Mouse (Mus musculus): ENCODE results near the gene Stk4. TPM values are rescaled to one million over a fixed set of nuclear protein-coding genes. Genes with fewer than 3 reads are reported as not detected.

Stk4 gene
- polyA plus RNA-seq, 1 experiment from 2014 or later = 22.3 TPM

- H3K4me2 ChIP-seq (ENCODE audit: low read depth, low read length) = peak overlapping the region; percentile 68
- H3K4me3 ChIP-seq (ENCODE audit: low read length) = peak overlapping the region; percentile 91
- no peaks in the 10 kb centered on the region for H3K27me3 ChIP-seq (ENCODE audit: control insufficient read depth, insufficient read depth, low read depth, low read length)
- H3K4me1 ChIP-seq (replicated peaks; ENCODE audit: control insufficient read depth, insufficient read depth, low read length) = peaks cover 12% of the 10 kb centered on the region
- H3K36me3 ChIP-seq (ENCODE audit: control insufficient read depth, insufficient read depth, low read length) = no peaks in the 10 kb centered on the region; the same call in 1 of the 2 replicates
- H3K9ac ChIP-seq (ENCODE audit: low read length) = peak overlapping the region; percentile 89
- ATAC-seq (ENCODE audit: low read depth) = no peak
- H3K27ac ChIP-seq (ENCODE audit: low read length) = no peak overlapping the region
- WGBS = 29% methylated on average over 5 of the region's 5 CpGs
- no peaks in the 10 kb centered on the region for H3K9me3 ChIP-seq (ENCODE audit: control insufficient read depth, low read length)
These were observed 5.0 kb downstream of the Stk4 start for GRCm38 (mm10) chr2:164075088-164075487.

DNA sequence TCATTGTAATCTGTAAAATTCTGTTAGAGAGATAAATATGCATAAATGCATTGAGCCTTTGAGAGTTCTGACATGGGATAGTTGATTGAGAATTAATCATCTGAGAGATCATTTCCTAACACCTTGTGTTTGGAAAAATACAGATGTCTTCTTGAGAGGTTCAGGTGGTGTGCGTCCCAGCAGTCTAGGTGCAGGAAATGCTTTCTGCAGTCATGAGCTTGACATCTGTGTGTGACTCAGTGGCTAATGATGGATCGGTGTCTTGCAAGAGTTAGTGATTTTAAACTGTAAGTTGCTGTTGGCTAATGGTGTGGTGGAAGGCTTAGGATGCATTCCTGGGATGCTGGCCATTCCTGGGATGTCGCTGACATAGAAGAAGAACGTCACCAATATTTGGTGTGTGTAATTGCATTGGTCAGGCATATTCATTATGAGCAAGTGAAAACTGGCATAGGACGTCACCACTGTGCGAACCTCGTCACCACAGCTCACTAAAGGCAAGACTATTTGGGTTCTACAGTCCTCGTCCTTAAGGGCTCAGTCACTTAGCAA lies 6.8 kb downstream of the Stk4 start:
- Histone ChIP-seq H3K4me1 (replicated peaks; ENCODE audit: control insufficient read depth, insufficient read depth, low read length) (peaks cover 12% of the 10 kb centered on the region), H3K4me3 (ENCODE audit: low read length) (no peak overlapping the region), H3K4me2 (ENCODE audit: low read depth, low read length) (no peak overlapping the region), H3K27ac (ENCODE audit: low read length) (no peak overlapping the region), H3K9me3 (ENCODE audit: control insufficient read depth, low read length) (no peaks in the 10 kb centered on the region), H3K27me3 (ENCODE audit: control insufficient read depth, insufficient read depth, low read depth, low read length) (no peaks in the 10 kb centered on the region), H3K36me3 (ENCODE audit: control insufficient read depth, insufficient read depth, low read length) (peaks cover 12% of the 10 kb centered on the region; the same call in 1 of the 2 replicates), H3K9ac (ENCODE audit: low read length) (no peak overlapping the region)
- ATAC-seq (ENCODE audit: low read depth) = no peak
- WGBS = 80% methylated on average over 8 of the region's 8 CpGs

- H3K9me3 ChIP-seq (ENCODE audit: control insufficient read depth, low read length) = no peaks in the 10 kb centered on the region
- 65% methylated on average over 5 of the region's 5 CpGs for WGBS
- H3K27ac ChIP-seq (ENCODE audit: low read length) = no peak overlapping the region
- H3K4me3 ChIP-seq (ENCODE audit: low read length) = no peak overlapping the region
- H3K27me3 ChIP-seq (ENCODE audit: control insufficient read depth, insufficient read depth, low read depth, low read length) = no peaks in the 10 kb centered on the region
- no peak overlapping the region for H3K9ac ChIP-seq (ENCODE audit: low read length)
- H3K36me3 ChIP-seq (ENCODE audit: control insufficient read depth, insufficient read depth, low read length) = peaks cover 16% of the 10 kb centered on the region; the same call in 1 of the 2 replicates
- no peak for ATAC-seq (ENCODE audit: low read depth)
- H3K4me1 ChIP-seq (replicated peaks; ENCODE audit: control insufficient read depth, insufficient read depth, low read length) = peaks cover 12% of the 10 kb centered on the region
- H3K4me2 ChIP-seq (ENCODE audit: low read depth, low read length) = no peak overlapping the region
These were observed 7.8 kb downstream of the Stk4 start for GRCm38 (mm10) chr2:164077875-164078274.

DNA sequence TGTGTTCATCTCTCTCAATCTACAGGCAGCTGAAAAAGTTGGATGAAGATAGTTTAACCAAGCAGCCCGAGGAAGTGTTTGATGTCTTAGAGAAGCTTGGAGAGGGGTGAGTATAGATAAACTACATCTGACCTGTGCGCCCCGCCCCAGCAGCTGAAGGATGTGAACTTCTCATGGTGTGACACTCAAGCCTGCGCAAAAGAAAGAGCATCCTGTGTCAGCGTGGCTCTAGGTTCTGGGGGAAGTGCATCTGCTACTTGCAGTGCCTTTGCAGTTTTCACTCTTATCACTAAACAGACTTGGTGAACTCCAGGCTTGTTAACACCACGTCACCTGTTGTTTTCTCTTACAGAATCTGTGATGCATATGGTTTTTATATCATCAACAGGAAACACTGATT lies 9.4 kb downstream of the Stk4 start:
- peaks cover 22% of the 10 kb centered on the region; the same call in 1 of the 2 replicates for H3K36me3 ChIP-seq (ENCODE audit: control insufficient read depth, insufficient read depth, low read length)
- H3K9me3 ChIP-seq (ENCODE audit: control insufficient read depth, low read length) = no peaks in the 10 kb centered on the region
- WGBS = 66% methylated on average over 6 of the region's 6 CpGs
- no peak overlapping the region for H3K4me3 ChIP-seq (ENCODE audit: low read length)
- H3K27ac ChIP-seq (ENCODE audit: low read length) = no peak overlapping the region
- H3K27me3 ChIP-seq (ENCODE audit: control insufficient read depth, insufficient read depth, low read depth, low read length) = no peaks in the 10 kb centered on the region
- no peak overlapping the region for H3K4me2 ChIP-seq (ENCODE audit: low read depth, low read length)
- H3K9ac ChIP-seq (ENCODE audit: low read length) = no peak overlapping the region
- ATAC-seq (ENCODE audit: low read depth) = no peak
- H3K4me1 ChIP-seq (replicated peaks; ENCODE audit: control insufficient read depth, insufficient read depth, low read length) = peaks cover 17% of the 10 kb centered on the region

- H3K9ac ChIP-seq (ENCODE audit: low read length) = no peak overlapping the region
- no peaks in the 10 kb centered on the region for H3K27me3 ChIP-seq (ENCODE audit: control insufficient read depth, insufficient read depth, low read depth, low read length)
- no peak for ATAC-seq (ENCODE audit: low read depth)
- no peaks in the 10 kb centered on the region for H3K9me3 ChIP-seq (ENCODE audit: control insufficient read depth, low read length)
- H3K27ac ChIP-seq (ENCODE audit: low read length) = no peak overlapping the region
- 93% methylated on average over 10 of the region's 10 CpGs for WGBS
- no peak overlapping the region for H3K4me2 ChIP-seq (ENCODE audit: low read depth, low read length)
- peaks cover 6% of the 10 kb centered on the region; the same call in 1 of the 2 replicates for H3K4me1 ChIP-seq (replicated peaks; ENCODE audit: control insufficient read depth, insufficient read depth, low read length)
- peaks cover 26% of the 10 kb centered on the region for H3K36me3 ChIP-seq (ENCODE audit: control insufficient read depth, insufficient read depth, low read length)
- H3K4me3 ChIP-seq (ENCODE audit: low read length) = no peak overlapping the region
These were observed 11.5 kb downstream of the Stk4 start for GRCm38 (mm10) chr2:164081577-164081976.

GRCm38 (mm10) chr2:164082175-164082574 lies 12.1 kb downstream of the Stk4 start:
- peaks cover 27% of the 10 kb centered on the region for H3K36me3 ChIP-seq (ENCODE audit: control insufficient read depth, insufficient read depth, low read length)
- H3K4me3 ChIP-seq (ENCODE audit: low read length) = no peak overlapping the region
- WGBS = 73% methylated on average over 10 of the region's 10 CpGs
- H3K9ac ChIP-seq (ENCODE audit: low read length) = no peak overlapping the region
- no peaks in the 10 kb centered on the region for H3K9me3 ChIP-seq (ENCODE audit: control insufficient read depth, low read length)
- no peak overlapping the region for H3K4me2 ChIP-seq (ENCODE audit: low read depth, low read length)
- H3K27me3 ChIP-seq (ENCODE audit: control insufficient read depth, insufficient read depth, low read depth, low read length) = no peaks in the 10 kb centered on the region
- H3K27ac ChIP-seq (ENCODE audit: low read length) = no peak overlapping the region
- no peak for ATAC-seq (ENCODE audit: low read depth)
- H3K4me1 ChIP-seq (replicated peaks; ENCODE audit: control insufficient read depth, insufficient read depth, low read length) = peaks cover 6% of the 10 kb centered on the region; the same call in 1 of the 2 replicates

GRCm38 (mm10) chr2:164083609-164084341 lies 13.7 kb downstream of the Stk4 start:
- ATAC-seq (ENCODE audit: low read depth) = peak; percentile 87
- H3K4me1 ChIP-seq (replicated peaks; ENCODE audit: control insufficient read depth, insufficient read depth, low read length) = peaks cover 6% of the 10 kb centered on the region; the same call in 1 of the 2 replicates
- no peak overlapping the region for H3K4me3 ChIP-seq (ENCODE audit: low read length)
- H3K36me3 ChIP-seq (ENCODE audit: control insufficient read depth, insufficient read depth, low read length) = peaks cover 33% of the 10 kb centered on the region
- H3K27ac ChIP-seq (ENCODE audit: low read length) = peak overlapping the region; percentile 43; the same call in 1 of the 2 replicates
- H3K4me2 ChIP-seq (ENCODE audit: low read depth, low read length) = no peak overlapping the region
- H3K9me3 ChIP-seq (ENCODE audit: control insufficient read depth, low read length) = no peaks in the 10 kb centered on the region
- 65% methylated on average over 19 of the region's 19 CpGs for WGBS
- H3K9ac ChIP-seq (ENCODE audit: low read length) = no peak overlapping the region
- no peaks in the 10 kb centered on the region for H3K27me3 ChIP-seq (ENCODE audit: control insufficient read depth, insufficient read depth, low read depth, low read length)

DNA sequence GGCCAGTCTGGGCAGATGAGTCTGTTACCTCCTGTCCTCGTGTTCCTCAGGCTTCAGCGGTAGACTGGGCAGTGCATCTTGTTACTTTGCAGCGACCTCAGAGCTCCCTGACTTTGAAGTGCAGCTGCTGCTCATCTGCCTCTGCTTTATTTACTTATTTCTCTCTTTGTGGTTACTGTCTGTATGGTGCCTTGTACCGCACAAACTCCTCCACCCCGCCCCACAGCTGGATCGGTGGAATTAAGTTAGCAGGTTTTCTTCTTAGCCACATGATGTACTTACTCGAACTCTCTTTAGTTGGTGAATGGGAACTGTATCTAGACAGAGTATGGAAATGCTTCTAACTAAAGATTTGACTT lies 14.2 kb downstream of the Stk4 start:
- Histone ChIP-seq H3K4me1 (replicated peaks; ENCODE audit: control insufficient read depth, insufficient read depth, low read length) (peaks cover 6% of the 10 kb centered on the region; the same call in 1 of the 2 replicates), H3K4me2 (ENCODE audit: low read depth, low read length) (no peak overlapping the region), H3K36me3 (ENCODE audit: control insufficient read depth, insufficient read depth, low read length) (peaks cover 38% of the 10 kb centered on the region), H3K9ac (ENCODE audit: low read length) (no peak overlapping the region), H3K27me3 (ENCODE audit: control insufficient read depth, insufficient read depth, low read depth, low read length) (no peaks in the 10 kb centered on the region), H3K4me3 (ENCODE audit: low read length) (no peak overlapping the region), H3K27ac (ENCODE audit: low read length) (no peak overlapping the region), H3K9me3 (ENCODE audit: control insufficient read depth, low read length) (no peaks in the 10 kb centered on the region)
- WGBS = 80% methylated on average over 7 of the region's 7 CpGs
- no peak; the same call in 1 of the 2 replicates for ATAC-seq (ENCODE audit: low read depth)

DNA sequence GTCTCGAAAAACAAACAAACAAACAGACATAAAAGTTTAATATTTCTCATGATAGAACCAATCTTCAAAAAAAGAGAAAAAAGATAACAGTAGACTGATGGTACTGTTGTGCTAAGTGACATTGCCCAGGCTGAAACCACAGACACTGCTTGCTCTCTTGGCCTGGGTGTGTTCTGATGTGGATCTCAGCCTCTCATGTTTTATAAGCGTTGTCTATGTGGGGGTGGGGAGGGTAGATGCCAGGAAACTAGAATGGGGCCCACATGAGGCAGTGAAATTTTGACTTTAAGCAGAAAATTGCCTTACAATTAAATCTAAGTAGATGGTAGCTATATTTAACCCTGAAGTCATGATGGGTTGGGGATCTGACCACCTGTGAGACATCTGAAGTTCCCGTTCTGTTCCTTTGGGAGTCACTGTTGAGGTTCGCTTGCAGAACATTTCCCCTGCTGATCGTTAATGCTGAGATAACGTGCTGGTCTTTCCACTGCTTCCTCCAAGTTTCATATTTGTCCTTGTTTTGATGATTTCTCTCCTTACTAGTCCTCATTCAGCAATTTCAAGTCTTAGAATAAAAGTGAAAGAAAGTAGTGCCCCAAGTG lies 17.4 kb downstream of the Stk4 start:
- peaks cover 6% of the 10 kb centered on the region; the same call in 1 of the 2 replicates for H3K4me1 ChIP-seq (replicated peaks; ENCODE audit: control insufficient read depth, insufficient read depth, low read length)
- no peak overlapping the region for H3K4me3 ChIP-seq (ENCODE audit: low read length)
- no peaks in the 10 kb centered on the region for H3K9me3 ChIP-seq (ENCODE audit: control insufficient read depth, low read length)
- H3K27me3 ChIP-seq (ENCODE audit: control insufficient read depth, insufficient read depth, low read depth, low read length) = no peaks in the 10 kb centered on the region
- 85% methylated on average over 6 of the region's 6 CpGs for WGBS
- H3K4me2 ChIP-seq (ENCODE audit: low read depth, low read length) = no peak overlapping the region
- ATAC-seq (ENCODE audit: low read depth) = no peak
- H3K36me3 ChIP-seq (ENCODE audit: control insufficient read depth, insufficient read depth, low read length) = peaks cover 26% of the 10 kb centered on the region
- no peak overlapping the region for H3K9ac ChIP-seq (ENCODE audit: low read length)
- no peak overlapping the region for H3K27ac ChIP-seq (ENCODE audit: low read length)

All from lung, embryonic 16.5 days (tissue).